Mouse (Mus musculus) MEL (cell line): ENCODE results near the gene Map3k20.

Experiments used
- BHLHE40 ChIP-seq: IDR thresholded peaks from 2 replicates; pipeline ENCODE4 v1.6.1; 2012; ENCODE audit warnings: low read depth, mild to moderate bottlenecking, inconsistent platforms, low read length, improper control_type of control experiment, borderline replicate concordance
- CHD2 ChIP-seq: IDR thresholded peaks from 2 replicates; pipeline ENCODE4 v1.6.1; 2011; ENCODE audit warnings: low read length, improper control_type of control experiment
- CTCF ChIP-seq, 3 experiments: IDR thresholded peaks in 2 of 3; conservative IDR thresholded peaks in 1 of 3; 2 replicates each; pipeline ENCODE4 v1.5.1; 2011 to 2012; ENCODE audit warnings: low read length in 3 of 3, low read depth in 2 of 3, mild to moderate bottlenecking in 2 of 3, improper control_type of control experiment in 1 of 3, inconsistent platforms in 1 of 3, mixed read lengths in 1 of 3, moderate library complexity in 1 of 3; ENCODE audit not compliant: control insufficient read depth in 1 of 3, insufficient read depth in 1 of 3, poor library complexity in 1 of 3, severe bottlenecking in 1 of 3
- GABPA ChIP-seq: IDR thresholded peaks from 2 replicates; pipeline ENCODE4 v1.6.1; 2012; ENCODE audit warnings: low read depth, mild to moderate bottlenecking, inconsistent platforms, low read length, improper control_type of control experiment, moderate library complexity
- HCFC1 ChIP-seq: IDR thresholded peaks from 2 replicates; pipeline ENCODE4 v1.6.1; 2012; ENCODE audit warnings: low read depth, mild to moderate bottlenecking, inconsistent platforms, low read length, improper control_type of control experiment, moderate library complexity
- JUND ChIP-seq: IDR thresholded peaks from 2 replicates; pipeline ENCODE4 v1.6.1; 2011; ENCODE audit warnings: low read depth, mild to moderate bottlenecking, improper control_type of control experiment, low read length
- MYC ChIP-seq: IDR thresholded peaks from 2 replicates; pipeline ENCODE4 v1.6.1; 2011; ENCODE audit warnings: low read depth, mild to moderate bottlenecking, low read length, improper control_type of control experiment, moderate library complexity
- POLR2A ChIP-seq, 2 experiments: IDR thresholded peaks; 2 replicates each; pipeline ENCODE4 v1.6.1; 2011 to 2012; ENCODE audit warnings: low read length in 2 of 2, mild to moderate bottlenecking in 2 of 2, control low read depth in 1 of 2, improper control_type of control experiment in 1 of 2, low read depth in 1 of 2, moderate library complexity in 1 of 2; ENCODE audit not compliant: control insufficient read depth in 1 of 2, insufficient read depth in 1 of 2, poor library complexity in 1 of 2
- TAL1 ChIP-seq: IDR thresholded peaks from 2 replicates; pipeline ENCODE4 v1.6.1; 2012; ENCODE audit warnings: mild to moderate bottlenecking, inconsistent platforms, low read length, moderate library complexity, mixed read lengths
- UBTF ChIP-seq: IDR thresholded peaks from 2 replicates; pipeline ENCODE4 v1.6.1; 2012; ENCODE audit warnings: low read depth, mild to moderate bottlenecking, inconsistent platforms, low read length, improper control_type of control experiment, moderate library complexity, borderline replicate concordance; ENCODE audit not compliant: insufficient read depth

DNA sequence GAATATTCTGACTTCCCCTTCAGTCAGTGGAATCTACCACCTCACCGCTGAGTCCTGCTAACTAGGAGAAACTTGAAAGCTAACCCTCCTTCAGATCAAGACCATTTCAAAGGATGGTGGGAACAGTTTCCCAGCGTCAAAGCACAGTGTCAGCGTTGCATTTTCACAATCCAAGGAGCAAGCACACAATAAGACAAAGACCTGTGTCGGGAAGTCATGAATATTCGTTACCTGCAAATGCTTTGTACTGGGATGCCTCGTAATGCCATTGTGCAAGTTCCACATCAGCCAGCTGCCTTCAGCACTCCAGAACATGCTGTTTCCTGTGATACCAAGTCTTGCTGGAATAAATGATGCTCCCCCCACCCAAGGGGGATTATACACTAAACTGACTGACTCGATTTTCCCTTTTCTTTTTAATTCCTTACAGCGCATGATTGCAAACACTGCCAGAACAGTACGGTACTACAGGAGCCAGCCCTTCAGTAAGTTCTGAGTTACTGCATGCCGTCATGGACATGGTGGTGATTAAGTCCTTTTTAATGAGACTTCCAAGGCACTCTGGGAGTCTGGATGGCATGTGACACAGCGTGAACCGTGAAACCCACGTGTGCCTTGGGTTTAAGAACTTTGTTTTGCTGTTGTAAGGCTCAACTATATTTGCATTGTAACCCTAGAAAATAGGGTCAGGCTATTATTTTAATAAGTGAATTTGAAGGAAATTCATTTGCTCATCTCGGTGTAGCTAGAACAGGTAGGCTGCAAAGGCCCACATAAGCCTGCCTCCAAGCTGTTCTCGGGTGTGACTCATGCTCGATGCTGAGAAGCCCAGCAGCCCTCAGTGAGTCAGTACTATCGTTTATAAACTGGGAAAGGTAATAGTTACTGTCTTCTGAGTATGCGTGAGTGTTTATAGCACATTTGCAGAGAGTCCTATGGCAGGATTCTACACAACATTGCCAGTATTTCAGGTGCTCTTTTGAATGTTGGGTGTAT is 32.6 kb upstream of the Map3k20 start:
- TF ChIP-seq GABPA (no peak), JUND (no peak), BHLHE40 (no peak), TAL1 (no peak), POLR2A (IDR thresholded peaks at IDR 0.05; ENCODE audit: control insufficient read depth in 1 of 2, insufficient read depth in 1 of 2, low read depth in 1 of 2, low read length in 2 of 2, poor library complexity in 1 of 2) (no peak), MYC (no peak), CHD2 (no peak), UBTF (no peak), CTCF (IDR thresholded peaks at IDR 0.05 in 2 of 3, conservative IDR thresholded peaks at IDR 0.05 in 1 of 3; ENCODE audit: control insufficient read depth in 1 of 3, insufficient read depth in 1 of 3, low read depth in 2 of 3, low read length in 3 of 3, poor library complexity in 1 of 3, severe bottlenecking in 1 of 3) (no peak), HCFC1 (no peak)
